Mouse (Mus musculus): ENCODE measurements around the gene Hhatl.

Hhatl gene

GRCm38 (mm10) chr9:121759091-121760081 is 32.9 kb downstream of the Hhatl start, which contains the start of gene Zfp651:
Gene Zfp651, plus strand, starts transcription at chr9:121759330.
- DNase-seq (ENCODE audit: low spot score), result peak; percentile 76

GRCm38 (mm10) chr9:121757835-121758814 is 34.2 kb downstream of the Hhatl start:
- DNase-seq (ENCODE audit: low spot score), result no peak

- DNase-seq (ENCODE audit: low spot score), result peak; percentile 18
These were observed 34.9 kb downstream of the Hhatl start for GRCm38 (mm10) chr9:121757432-121757831.

GRCm38 (mm10) chr9:121756785-121757184 is 35.5 kb downstream of the Hhatl start:
- no peak for DNase-seq (ENCODE audit: low spot score)

- no peak for DNase-seq (ENCODE audit: low spot score)
These were observed 37.7 kb downstream of the Hhatl start for GRCm38 (mm10) chr9:121754624-121755023.

GRCm38 (mm10) chr9:121752774-121753173 is 39.5 kb downstream of the Hhatl start:
- no peak for DNase-seq (ENCODE audit: low spot score)

GRCm38 (mm10) chr9:121744051-121744450 is 48.3 kb downstream of the Hhatl start:
- no peak for DNase-seq (ENCODE audit: low spot score)

GRCm38 (mm10) chr9:121741168-121741567 is 51.1 kb downstream of the Hhatl start:
- DNase-seq (ENCODE audit: low spot score), result no peak

GRCm38 (mm10) chr9:121740490-121740889 is 51.8 kb downstream of the Hhatl start:
- DNase-seq (ENCODE audit: low spot score), result no peak
